Mouse (Mus musculus) liver, embryonic 14.5 days (tissue): Measurements from ENCODE around the gene Usp38. TPM values are rescaled to one million over a fixed set of nuclear protein-coding genes. Genes with fewer than 3 reads are reported as not detected.
"Not testable (repeated sequence)": the region's sequence is repeated elsewhere in the genome, so short reads cannot be mapped to it uniquely, and the experiment has no call there.

Experiments used
- ATAC-seq: fragments of 200-750 bp; cut with Nextera tagmentation; 2 replicates; pipeline ENCODE4 v1.8.0; 2017; ENCODE audit warnings: moderate number of reproducible peaks, mild to moderate bottlenecking, moderate library complexity; ENCODE audit not compliant: insufficient read depth
- DNase-seq, 3 experiments: peaks; one replicate each; pipeline ENCODE4 v3.0.0-alpha.2; 2012 to 2013; ENCODE audit warnings: low read depth in 3 of 3, low spot score in 3 of 3
- H3K27ac ChIP-seq: fragments of 300-500 bp; sonication (generic); 2 replicates; pipeline ENCODE4 v1.5.1; 2014; ENCODE audit warnings: moderate library complexity, mild to moderate bottlenecking, control low read depth, inconsistent platforms
- H3K27me3 ChIP-seq: fragments of 300-500 bp; sonication (generic); 2 replicates; pipeline ENCODE4 v1.6.1; 2014; ENCODE audit warnings: mild to moderate bottlenecking, low read length, moderate library complexity; ENCODE audit not compliant: control insufficient read depth, insufficient read depth
- H3K36me3 ChIP-seq: fragments of 300-500 bp; sonication (generic); replicated peaks from 2 replicates; pipeline ENCODE4 v1.6.1; 2014; ENCODE audit warnings: low read depth; ENCODE audit not compliant: control insufficient read depth, insufficient read depth
- H3K4me1 ChIP-seq, 2 experiments: fragments of 200-500 bp in 1 of 2; fragments of 300-500 bp in 1 of 2; sonication (generic) in 1 of 2; replicated peaks; 2 replicates each; pipeline ENCODE4 v1.6.1; 2012 to 2014; ENCODE audit warnings: antibody characterized with exemption in 1 of 2, inconsistent platforms in 1 of 2, low read length in 1 of 2; ENCODE audit not compliant: control insufficient read depth in 2 of 2, insufficient read depth in 2 of 2
- H3K4me2 ChIP-seq: fragments of 300-500 bp; sonication (generic); 2 replicates; pipeline ENCODE4 v1.6.1; 2014; ENCODE audit warnings: low read depth, mild to moderate bottlenecking, control low read depth, moderate library complexity
- H3K4me3 ChIP-seq, 2 experiments: fragments of 200-500 bp in 1 of 2; fragments of 300-500 bp in 1 of 2; sonication (generic) in 1 of 2; 2 replicates each; pipeline ENCODE4 v1.5.1; 2012 to 2014; ENCODE audit warnings: low read depth in 2 of 2, low read length in 2 of 2, mild to moderate bottlenecking in 2 of 2, control low read depth in 1 of 2, inconsistent platforms in 1 of 2, moderate library complexity in 1 of 2; ENCODE audit not compliant: insufficient read depth in 1 of 2
- H3K9ac ChIP-seq: fragments of 300-500 bp; sonication (generic); replicated peaks from 2 replicates; pipeline ENCODE4 v1.6.1; 2014; ENCODE audit warnings: mild to moderate bottlenecking, control low read depth, moderate library complexity
- H3K9me3 ChIP-seq: fragments of 300-500 bp; sonication (generic); 2 replicates; pipeline ENCODE4 v1.6.1; 2016; ENCODE audit warnings: low read length, mixed read lengths; ENCODE audit not compliant: control insufficient read depth
- CTCF ChIP-seq: IDR thresholded peaks from 2 replicates; pipeline ENCODE4 v1.5.1; 2016; ENCODE audit warnings: antibody characterized with exemption, low read depth, control low read depth
- EP300 ChIP-seq: IDR thresholded peaks from 2 replicates; pipeline ENCODE4 v1.6.1; 2016; ENCODE audit warnings: antibody characterized with exemption, low read depth
- WGBS: fragments of 180-500 bp; shearing (Covaris S2); extraction: QIAGEN DNeasy Blood & Tissue Kit; methylation state at CpG from one replicate; pipeline ENCODE4 v1.1.7; 2014; ENCODE audit not compliant: insufficient replicate concordance; 5-methylcytosine and 5-hydroxymethylcytosine counted together
- polyA plus RNA-seq, 2 experiments: library from polyadenylated mRNA; depleted of rRNA in 1 of 2; stranded (reverse) in 1 of 2; unstranded in 1 of 2; fragments of >200 nt; fragmentation: Nextera tagmentation in 1 of 2; extraction: Ambion mirVana in 1 of 2; gene quantifications; 2 replicates each; pipeline versions ENCODE4 v1.2.1 to v1.2.3; 2012 to 2014

Gene Usp38
- polyA plus RNA-seq (2012; rRNA removed), result 3.8 and 5.0 TPM in 2 replicates
- 10.5 and 11.5 TPM in 2 replicates for polyA plus RNA-seq (2014; fragmentation: Nextera tagmentation; extraction: Ambion mirVana)

DNA sequence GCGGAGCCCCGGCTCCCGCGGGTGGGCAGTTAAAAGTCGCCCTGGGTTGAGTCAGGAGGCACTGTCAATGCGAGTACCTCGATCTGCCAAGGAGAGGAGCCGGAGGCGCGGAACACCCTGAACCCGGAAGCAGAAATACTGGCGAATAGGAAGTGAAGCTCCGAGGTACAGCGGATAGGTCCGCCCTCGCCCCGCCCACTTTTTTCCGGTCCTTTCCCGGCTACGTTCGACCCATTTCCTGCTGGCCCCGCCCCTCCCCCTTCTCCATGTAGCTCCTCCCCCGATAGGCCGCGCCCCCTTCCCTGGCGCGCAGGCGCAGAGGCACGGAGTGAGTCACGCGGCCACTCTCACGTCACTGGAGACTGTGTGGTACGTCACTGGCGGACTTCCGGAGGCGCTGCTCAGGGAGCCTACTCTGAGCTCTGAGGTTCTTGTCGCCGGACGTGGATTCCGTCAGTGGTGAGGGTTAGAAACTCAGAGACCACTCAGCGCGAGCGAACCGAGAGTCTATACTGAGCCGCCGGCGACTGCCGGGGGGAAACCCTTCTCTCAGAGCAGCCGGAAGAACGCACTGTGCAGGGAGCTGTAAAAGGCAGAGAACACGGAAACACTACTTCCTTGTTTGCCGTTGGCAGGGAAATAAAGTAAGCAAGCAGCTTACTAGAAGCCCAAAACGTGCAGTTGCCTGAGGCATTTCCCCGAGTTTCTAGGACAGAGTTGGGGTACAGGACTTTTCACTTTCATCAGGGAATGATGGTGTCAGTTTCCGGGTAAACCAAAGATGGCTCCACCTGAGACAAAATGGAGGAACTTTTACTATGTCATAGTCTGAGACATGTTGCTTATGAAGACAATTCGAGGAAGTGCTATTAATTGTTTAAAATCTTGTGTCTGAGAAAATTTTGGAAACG lies at the start of gene Usp38:
Gene Usp38 (minus strand): TSS at position 140 of the 911 bp plus-strand sequence.
- peak within 1 kb of the TSS; percentile 76 for H3K27ac ChIP-seq
- no peak for TF ChIP-seq CTCF
- TF ChIP-seq EP300, result no peak
- 2% methylated on average over 57 of the region's 57 CpGs for WGBS
- H3K36me3 ChIP-seq, result peaks cover 4% of the 10 kb centered on the region; the same call in 1 of the 2 replicates
- DNase-seq, result peak; percentile 97 to 98 (median 97)
- peaks cover 2 to 18% of the 10 kb centered on the region in 2 experiments; a peak in 3 of 4 replicates for H3K4me1 ChIP-seq
- peak within 1 kb of the TSS; percentile 72 to 86 for H3K4me3 ChIP-seq
- ATAC-seq, result peak; percentile 97
- H3K4me2 ChIP-seq, result peak within 1 kb of the TSS; percentile 88
- H3K9me3 ChIP-seq, result no peaks in the 10 kb centered on the region
- H3K9ac ChIP-seq, result peak within 1 kb of the TSS; percentile 92
- no peaks in the 10 kb centered on the region for H3K27me3 ChIP-seq

DNA sequence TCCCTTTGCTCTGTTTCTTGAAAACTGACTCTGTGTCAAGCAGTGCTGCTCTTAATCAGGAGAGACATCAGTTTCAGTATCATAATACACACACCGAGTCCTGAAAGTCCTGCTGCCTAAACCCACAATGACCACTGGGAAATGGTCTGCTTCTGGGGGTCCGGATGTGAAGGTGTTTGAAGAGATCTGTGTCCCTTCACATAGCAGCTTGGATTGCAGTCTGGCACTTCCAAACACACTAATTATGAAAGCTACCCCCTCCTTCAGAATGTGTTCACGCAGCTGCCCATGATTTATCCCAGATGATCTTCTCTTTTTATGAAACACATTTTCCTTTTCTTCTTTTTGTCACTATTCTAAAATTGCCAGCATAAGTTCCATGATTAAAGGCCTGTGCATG lies 47.8 kb upstream of the Usp38 start:
- no peak overlapping the region for H3K9ac ChIP-seq
- no peak overlapping the region for H3K4me2 ChIP-seq
- no peak for ATAC-seq
- WGBS, result 43% methylated on average over 3 of the region's 3 CpGs
- no peak overlapping the region for H3K4me3 ChIP-seq
- no peak overlapping the region for H3K27ac ChIP-seq
- no peaks in the 10 kb centered on the region for H3K36me3 ChIP-seq
- TF ChIP-seq EP300, result no peak
- no peak for TF ChIP-seq CTCF
- no peaks in the 10 kb centered on the region; a peak in 1 of 4 replicates for H3K4me1 ChIP-seq
- DNase-seq, result no peak
- H3K9me3 ChIP-seq, result no peaks in the 10 kb centered on the region
- no peaks in the 10 kb centered on the region for H3K27me3 ChIP-seq

DNA sequence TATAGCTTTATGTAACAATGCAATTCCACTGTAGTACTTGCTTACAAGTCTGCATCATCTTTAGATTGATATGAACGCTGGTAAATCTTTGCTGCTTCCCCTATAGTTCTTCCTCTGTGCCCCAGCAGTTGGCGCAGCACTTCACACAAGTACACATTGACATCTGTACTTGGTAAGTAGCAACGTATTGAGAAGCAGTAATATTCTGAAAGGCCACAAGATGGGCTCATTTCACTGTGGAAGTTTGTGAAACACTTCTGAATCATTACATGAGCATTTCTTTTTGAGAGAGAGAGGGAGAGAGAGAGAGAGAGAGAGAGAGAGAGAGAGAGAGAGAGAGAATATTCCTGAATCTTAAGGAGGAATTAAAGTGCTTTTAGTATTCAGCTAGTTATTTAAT lies 47.2 kb upstream of the Usp38 start:
- H3K4me2 ChIP-seq, result no peak overlapping the region
- no peaks in the 10 kb centered on the region; a peak in 1 of 4 replicates for H3K4me1 ChIP-seq
- H3K9ac ChIP-seq, result no peak overlapping the region
- no peaks in the 10 kb centered on the region for H3K9me3 ChIP-seq
- no peaks in the 10 kb centered on the region for H3K36me3 ChIP-seq
- no peak for DNase-seq
- H3K27me3 ChIP-seq, result no peaks in the 10 kb centered on the region
- H3K27ac ChIP-seq, result no peak overlapping the region
- 12% methylated on average over 3 of the region's 3 CpGs for WGBS
- TF ChIP-seq EP300, result no peak
- TF ChIP-seq CTCF, result no peak
- no peak for ATAC-seq
- H3K4me3 ChIP-seq, result no peak overlapping the region

DNA sequence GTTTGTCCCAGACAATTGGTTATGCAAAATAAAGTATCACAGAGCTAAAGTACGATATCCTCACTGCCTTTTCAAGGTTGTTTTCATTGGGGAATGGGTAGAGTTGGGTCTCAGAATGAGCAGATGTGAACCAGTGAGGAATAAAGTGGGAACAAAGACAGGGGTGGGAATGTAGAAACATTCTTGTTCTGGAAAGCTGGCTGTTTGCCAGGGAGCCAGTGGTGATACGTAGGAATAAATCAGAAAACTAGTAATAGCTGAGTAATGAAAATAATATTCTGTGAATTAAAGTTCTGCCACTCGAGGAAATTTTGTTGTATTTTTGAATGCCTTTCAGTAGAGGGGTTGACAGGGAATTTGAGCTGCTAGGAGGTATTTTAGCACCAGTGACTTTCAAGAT lies 29.5 kb upstream of the Usp38 start:
- H3K4me1 ChIP-seq, result no peaks in the 10 kb centered on the region
- H3K9me3 ChIP-seq, result no peaks in the 10 kb centered on the region
- no peak overlapping the region for H3K4me2 ChIP-seq
- TF ChIP-seq EP300 (no peak), CTCF (no peak)
- H3K36me3 ChIP-seq, result no peaks in the 10 kb centered on the region
- H3K27me3 ChIP-seq, result no peaks in the 10 kb centered on the region
- DNase-seq (no peak), ATAC-seq (no peak)
- no peak overlapping the region for H3K9ac ChIP-seq
- 39% methylated on average over 3 of the region's 3 CpGs for WGBS
- H3K27ac ChIP-seq, result no peak overlapping the region
- H3K4me3 ChIP-seq, result no peak overlapping the region

DNA sequence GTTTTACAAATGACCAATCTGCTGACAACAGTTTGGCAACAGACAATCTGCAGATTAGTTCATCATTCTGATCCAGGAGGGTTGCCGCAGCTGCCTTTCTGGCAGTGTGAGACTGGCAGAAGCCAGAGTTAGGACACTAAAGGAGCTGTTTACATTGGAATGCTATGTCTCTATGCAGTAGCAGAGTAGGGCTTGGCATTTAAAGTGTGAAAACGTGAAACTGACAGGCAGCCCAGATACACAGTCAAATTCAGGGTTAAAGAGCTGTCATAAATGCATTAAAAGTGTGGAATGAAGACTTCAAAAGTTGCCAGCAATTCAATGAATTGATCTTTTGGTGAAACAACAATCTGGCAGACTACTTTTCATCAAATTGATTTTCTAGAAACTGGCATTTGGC lies 13.3 kb upstream of the Usp38 start:
- peaks cover 6% of the 10 kb centered on the region; the same call in 1 of the 2 replicates for H3K9me3 ChIP-seq
- no peak overlapping the region for H3K4me3 ChIP-seq
- TF ChIP-seq EP300 (no peak), CTCF (no peak)
- H3K9ac ChIP-seq, result no peak overlapping the region
- no peak overlapping the region for H3K4me2 ChIP-seq
- no peak overlapping the region for H3K27ac ChIP-seq
- no peaks in the 10 kb centered on the region for H3K36me3 ChIP-seq
- H3K4me1 ChIP-seq, result peaks cover 0 to 2% of the 10 kb centered on the region in 2 experiments; a peak in 1 of 4 replicates
- no peak for ATAC-seq
- DNase-seq, result no peak
- no peaks in the 10 kb centered on the region for H3K27me3 ChIP-seq
- 44% methylated on average over 2 of the region's 2 CpGs for WGBS

DNA sequence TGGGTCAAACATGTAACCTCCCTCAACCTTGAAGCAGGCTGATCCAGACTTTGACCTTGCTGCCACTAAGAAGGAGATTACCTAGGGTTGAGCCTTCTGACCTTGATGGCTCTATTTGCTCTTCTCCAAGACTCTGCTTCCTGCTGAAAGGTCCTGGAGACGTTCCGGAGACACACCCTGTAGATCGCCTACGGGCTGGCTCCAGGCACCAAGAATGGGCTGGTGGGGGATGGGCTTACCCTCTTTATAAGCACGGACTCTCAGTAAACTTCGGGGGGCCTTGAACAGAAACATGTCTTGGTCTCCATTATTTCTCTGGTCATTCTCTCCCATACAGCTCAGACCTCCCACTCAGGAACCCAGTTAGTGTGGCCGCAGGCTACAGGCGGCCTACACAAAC lies 2.8 kb upstream of the Usp38 start:
- DNase-seq, H3K9ac ChIP-seq, H3K9me3 ChIP-seq, H3K4me2 ChIP-seq, H3K27ac ChIP-seq, H3K4me1 ChIP-seq, ATAC-seq, H3K4me3 ChIP-seq, H3K36me3 ChIP-seq, H3K27me3 ChIP-seq: not testable (repeated sequence)
- WGBS, result 83% methylated on average over 8 of the region's 8 CpGs
